Mouse (Mus musculus): ENCODE results near the gene Spns2. TPM values are rescaled to one million over a fixed set of nuclear protein-coding genes. Genes with fewer than 3 reads are reported as not detected.

Gene Spns2
- polyA plus RNA-seq, 1 experiment from 2014 or later = 3.3 TPM

- Histone ChIP-seq H3K9me3 (ENCODE audit: low read length) (no peaks in the 10 kb centered on the region), H3K4me2 (replicated peaks; ENCODE audit: low read depth, low read length) (peak overlapping the region; percentile 98), H3K27ac (ENCODE audit: low read length) (no peak overlapping the region), H3K4me1 (ENCODE audit: insufficient read depth, low read length) (peaks cover 23% of the 10 kb centered on the region), H3K27me3 (ENCODE audit: insufficient read depth, low read length) (peaks cover 22% of the 10 kb centered on the region), H3K9ac (replicated peaks; ENCODE audit: low read length) (peak overlapping the region; percentile 68), H3K4me3 (ENCODE audit: low read length) (peak overlapping the region; percentile 63), H3K36me3 (ENCODE audit: insufficient read depth, low read length) (no peaks in the 10 kb centered on the region)
- under 1% methylated on average over 38 of the region's 38 CpGs for WGBS
- peak; percentile 37; the same call in 1 of the 2 replicates for ATAC-seq (ENCODE audit: low FRiP score, low TSS enrichment)
Observed at GRCm38 (mm10) chr11:72488753-72489271, 892 bp downstream of the Spns2 start.

DNA sequence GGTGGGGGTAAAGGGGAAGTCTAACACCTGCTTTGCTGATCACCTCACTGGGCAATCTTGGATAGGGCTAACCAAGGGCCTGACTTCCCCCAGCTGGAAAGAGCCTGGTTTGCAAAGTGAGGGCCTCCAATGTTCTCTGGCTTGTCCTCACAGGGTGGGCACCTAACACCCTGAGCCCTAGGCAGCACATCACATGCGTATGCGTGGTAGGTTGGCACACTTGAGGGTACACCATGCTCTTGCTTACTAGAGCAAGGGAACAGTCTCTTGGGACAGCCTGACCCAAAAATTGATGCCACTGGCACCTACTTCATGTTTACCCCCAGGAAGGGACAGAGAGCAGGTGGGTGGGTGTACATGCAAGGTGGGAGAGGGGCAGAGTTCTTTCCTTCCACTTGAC, 2.0 kb downstream of the Spns2 start:
- no peaks in the 10 kb centered on the region for H3K9me3 ChIP-seq (ENCODE audit: low read length)
- no peaks in the 10 kb centered on the region for H3K36me3 ChIP-seq (ENCODE audit: insufficient read depth, low read length)
- peaks cover 22% of the 10 kb centered on the region for H3K27me3 ChIP-seq (ENCODE audit: insufficient read depth, low read length)
- WGBS = 90% methylated on average over 2 of the region's 2 CpGs
- peaks cover 23% of the 10 kb centered on the region for H3K4me1 ChIP-seq (ENCODE audit: insufficient read depth, low read length)
- no peak for ATAC-seq (ENCODE audit: low FRiP score, low TSS enrichment)
- no peak overlapping the region for H3K4me3 ChIP-seq (ENCODE audit: low read length)
- H3K4me2 ChIP-seq (replicated peaks; ENCODE audit: low read depth, low read length) = no peak overlapping the region
- no peak overlapping the region for H3K9ac ChIP-seq (replicated peaks; ENCODE audit: low read length)
- no peak overlapping the region for H3K27ac ChIP-seq (ENCODE audit: low read length)

- H3K9ac ChIP-seq (replicated peaks; ENCODE audit: low read length) = no peak overlapping the region
- ATAC-seq (ENCODE audit: low FRiP score, low TSS enrichment) = no peak
- H3K4me1 ChIP-seq (ENCODE audit: insufficient read depth, low read length) = peaks cover 23% of the 10 kb centered on the region
- no peaks in the 10 kb centered on the region for H3K36me3 ChIP-seq (ENCODE audit: insufficient read depth, low read length)
- H3K27ac ChIP-seq (ENCODE audit: low read length) = no peak overlapping the region
- 50% methylated on average over 5 of the region's 5 CpGs for WGBS
- peaks cover 22% of the 10 kb centered on the region for H3K27me3 ChIP-seq (ENCODE audit: insufficient read depth, low read length)
- H3K9me3 ChIP-seq (ENCODE audit: low read length) = no peaks in the 10 kb centered on the region
- no peak overlapping the region for H3K4me3 ChIP-seq (ENCODE audit: low read length)
- H3K4me2 ChIP-seq (replicated peaks; ENCODE audit: low read depth, low read length) = no peak overlapping the region; the same call in 1 of the 2 replicates
Observed at GRCm38 (mm10) chr11:72487171-72487570, 2.5 kb downstream of the Spns2 start.

GRCm38 (mm10) chr11:72485960-72486359, 3.7 kb downstream of the Spns2 start:
- H3K4me1 ChIP-seq (ENCODE audit: insufficient read depth, low read length) = peaks cover 23% of the 10 kb centered on the region
- H3K9ac ChIP-seq (replicated peaks; ENCODE audit: low read length) = no peak overlapping the region
- H3K4me2 ChIP-seq (replicated peaks; ENCODE audit: low read depth, low read length) = no peak overlapping the region
- no peak for ATAC-seq (ENCODE audit: low FRiP score, low TSS enrichment)
- H3K27me3 ChIP-seq (ENCODE audit: insufficient read depth, low read length) = peaks cover 22% of the 10 kb centered on the region
- H3K36me3 ChIP-seq (ENCODE audit: insufficient read depth, low read length) = no peaks in the 10 kb centered on the region
- 64% methylated on average over 11 of the region's 11 CpGs for WGBS
- H3K27ac ChIP-seq (ENCODE audit: low read length) = no peak overlapping the region
- no peaks in the 10 kb centered on the region for H3K9me3 ChIP-seq (ENCODE audit: low read length)
- no peak overlapping the region for H3K4me3 ChIP-seq (ENCODE audit: low read length)

GRCm38 (mm10) chr11:72485157-72485556, 4.5 kb downstream of the Spns2 start:
- H3K27ac ChIP-seq (ENCODE audit: low read length) = no peak overlapping the region
- WGBS = 59% methylated on average over 5 of the region's 5 CpGs
- ATAC-seq (ENCODE audit: low FRiP score, low TSS enrichment) = no peak

GRCm38 (mm10) chr11:72484549-72484948, 5.2 kb downstream of the Spns2 start:
- ATAC-seq (ENCODE audit: low FRiP score, low TSS enrichment) = no peak
- WGBS = 47% methylated on average over 6 of the region's 6 CpGs

More at GRCm38 (mm10) chr11:72485157-72485556, 4.5 kb downstream of the Spns2 start:
- peaks cover 20% of the 10 kb centered on the region for H3K27me3 ChIP-seq (ENCODE audit: insufficient read depth, low read length)
- H3K9ac ChIP-seq (replicated peaks; ENCODE audit: low read length) = no peak overlapping the region
- H3K4me2 ChIP-seq (replicated peaks; ENCODE audit: low read depth, low read length) = no peak overlapping the region
- H3K36me3 ChIP-seq (ENCODE audit: insufficient read depth, low read length) = no peaks in the 10 kb centered on the region
- H3K4me3 ChIP-seq (ENCODE audit: low read length) = no peak overlapping the region
- H3K9me3 ChIP-seq (ENCODE audit: low read length) = no peaks in the 10 kb centered on the region
- H3K4me1 ChIP-seq (ENCODE audit: insufficient read depth, low read length) = peaks cover 23% of the 10 kb centered on the region

DNA sequence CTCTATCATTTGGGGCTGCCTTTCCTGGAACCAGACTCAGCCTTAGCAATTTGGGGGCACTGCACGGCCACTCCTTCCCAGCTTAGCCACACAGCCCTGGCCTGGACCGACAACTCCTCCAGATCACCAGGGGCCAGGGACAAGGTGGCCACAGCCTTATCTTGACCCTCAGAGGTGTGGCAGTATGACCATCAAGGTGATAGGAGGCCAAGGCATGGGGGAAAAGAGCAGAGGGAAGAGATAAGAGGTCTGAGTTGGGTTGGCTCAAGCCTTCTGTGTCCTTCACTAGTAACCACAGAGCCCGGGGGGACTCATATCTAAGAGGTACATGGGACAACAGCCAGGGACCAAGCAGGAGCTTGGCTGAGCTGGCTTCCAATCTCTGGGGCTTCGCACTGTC, 7.8 kb downstream of the Spns2 start:
- no peaks in the 10 kb centered on the region for H3K9me3 ChIP-seq (ENCODE audit: low read length)
- no peak overlapping the region for H3K9ac ChIP-seq (replicated peaks; ENCODE audit: low read length)
- no peak for ATAC-seq (ENCODE audit: low FRiP score, low TSS enrichment)
- H3K4me2 ChIP-seq (replicated peaks; ENCODE audit: low read depth, low read length) = no peak overlapping the region
- no peak overlapping the region for H3K4me3 ChIP-seq (ENCODE audit: low read length)
- no peak overlapping the region for H3K27ac ChIP-seq (ENCODE audit: low read length)
- H3K4me1 ChIP-seq (ENCODE audit: insufficient read depth, low read length) = peaks cover 16% of the 10 kb centered on the region
- H3K36me3 ChIP-seq (ENCODE audit: insufficient read depth, low read length) = no peaks in the 10 kb centered on the region
- peaks cover under 1% of the 10 kb centered on the region; the same call in 1 of the 2 replicates for H3K27me3 ChIP-seq (ENCODE audit: insufficient read depth, low read length)
- WGBS = 81% methylated on average over 4 of the region's 4 CpGs

More at GRCm38 (mm10) chr11:72484549-72484948, 5.2 kb downstream of the Spns2 start:
- H3K4me2 ChIP-seq (replicated peaks; ENCODE audit: low read depth, low read length) = no peak overlapping the region
- H3K4me3 ChIP-seq (ENCODE audit: low read length) = no peak overlapping the region
- H3K27ac ChIP-seq (ENCODE audit: low read length) = no peak overlapping the region
- H3K9ac ChIP-seq (replicated peaks; ENCODE audit: low read length) = no peak overlapping the region
- no peaks in the 10 kb centered on the region for H3K36me3 ChIP-seq (ENCODE audit: insufficient read depth, low read length)
- H3K4me1 ChIP-seq (ENCODE audit: insufficient read depth, low read length) = peaks cover 20% of the 10 kb centered on the region
- H3K9me3 ChIP-seq (ENCODE audit: low read length) = no peaks in the 10 kb centered on the region
- peaks cover 20% of the 10 kb centered on the region for H3K27me3 ChIP-seq (ENCODE audit: insufficient read depth, low read length)

GRCm38 (mm10) chr11:72481313-72481712, 8.4 kb downstream of the Spns2 start:
- Histone ChIP-seq H3K4me2 (replicated peaks; ENCODE audit: low read depth, low read length) (no peak overlapping the region), H3K36me3 (ENCODE audit: insufficient read depth, low read length) (no peaks in the 10 kb centered on the region), H3K4me3 (ENCODE audit: low read length) (no peak overlapping the region), H3K4me1 (ENCODE audit: insufficient read depth, low read length) (peaks cover 15% of the 10 kb centered on the region; the same call in 1 of the 2 replicates), H3K9me3 (ENCODE audit: low read length) (no peaks in the 10 kb centered on the region), H3K9ac (replicated peaks; ENCODE audit: low read length) (no peak overlapping the region), H3K27me3 (ENCODE audit: insufficient read depth, low read length) (no peaks in the 10 kb centered on the region), H3K27ac (ENCODE audit: low read length) (no peak overlapping the region)
- whole genome bisulfite sequencing = 65% methylated on average over 5 of the region's 5 CpGs
- no peak for ATAC-seq (ENCODE audit: low FRiP score, low TSS enrichment)

GRCm38 (mm10) chr11:72479499-72479898, 10.2 kb downstream of the Spns2 start:
- H3K4me1 ChIP-seq (ENCODE audit: insufficient read depth, low read length) = peaks cover 17% of the 10 kb centered on the region; the same call in 1 of the 2 replicates
- H3K4me3 ChIP-seq (ENCODE audit: low read length) = no peak overlapping the region
- H3K9me3 ChIP-seq (ENCODE audit: low read length) = no peaks in the 10 kb centered on the region
- H3K4me2 ChIP-seq (replicated peaks; ENCODE audit: low read depth, low read length) = no peak overlapping the region
- H3K36me3 ChIP-seq (ENCODE audit: insufficient read depth, low read length) = no peaks in the 10 kb centered on the region
- H3K27ac ChIP-seq (ENCODE audit: low read length) = no peak overlapping the region
- no peak for ATAC-seq (ENCODE audit: low FRiP score, low TSS enrichment)
- 69% methylated on average over 2 of the region's 2 CpGs for WGBS
- no peaks in the 10 kb centered on the region for H3K27me3 ChIP-seq (ENCODE audit: insufficient read depth, low read length)
- no peak overlapping the region for H3K9ac ChIP-seq (replicated peaks; ENCODE audit: low read length)

- Histone ChIP-seq H3K4me2 (replicated peaks; ENCODE audit: low read depth, low read length) (no peak overlapping the region), H3K4me1 (ENCODE audit: insufficient read depth, low read length) (peaks cover 29% of the 10 kb centered on the region), H3K27ac (ENCODE audit: low read length) (peak overlapping the region; percentile 9; the same call in 1 of the 2 replicates), H3K4me3 (ENCODE audit: low read length) (no peak overlapping the region), H3K9me3 (ENCODE audit: low read length) (no peaks in the 10 kb centered on the region), H3K27me3 (ENCODE audit: insufficient read depth, low read length) (no peaks in the 10 kb centered on the region), H3K9ac (replicated peaks; ENCODE audit: low read length) (no peak overlapping the region), H3K36me3 (ENCODE audit: insufficient read depth, low read length) (no peaks in the 10 kb centered on the region)
- 52% methylated on average over 6 of the region's 6 CpGs for WGBS
- no peak for ATAC-seq (ENCODE audit: low FRiP score, low TSS enrichment)
Observed at GRCm38 (mm10) chr11:72478228-72478627, 11.5 kb downstream of the Spns2 start.

All from kidney, embryonic 16.5 days (tissue).